Mouse (Mus musculus) neural tube, embryonic 15.5 days (tissue): ENCODE data around the gene Mdfi. TPM values are rescaled to one million over a fixed set of nuclear protein-coding genes. Genes with fewer than 3 reads are reported as not detected.
A peak's percentile ranks its signal among the peaks of the same experiment; 100 is the strongest.

ENCODE experiments used
- ATAC-seq: fragments of 200-750 bp; cut with Nextera tagmentation; 2 replicates; pipeline ENCODE4 v1.8.0; 2017; ENCODE audit warnings: mild to moderate bottlenecking, moderate TSS enrichment, moderate library complexity; ENCODE audit not compliant: low FRiP score
- H3K27ac ChIP-seq: fragments of 300-500 bp; sonication (generic); replicated peaks from 2 replicates; pipeline ENCODE4 v1.5.1; 2015; ENCODE audit warnings: mild to moderate bottlenecking, inconsistent platforms
- H3K27me3 ChIP-seq: fragments of 300-500 bp; sonication (generic); replicated peaks from 2 replicates; pipeline ENCODE4 v1.6.1; 2015; ENCODE audit warnings: inconsistent platforms
- H3K36me3 ChIP-seq: fragments of 300-500 bp; sonication (generic); 2 replicates; pipeline ENCODE4 v1.6.1; 2015; ENCODE audit warnings: inconsistent platforms
- H3K4me1 ChIP-seq: fragments of 300-500 bp; sonication (generic); 2 replicates; pipeline ENCODE4 v1.6.1; 2015; ENCODE audit warnings: inconsistent platforms
- H3K4me2 ChIP-seq: fragments of 300-500 bp; sonication (generic); 2 replicates; pipeline ENCODE4 v1.6.1; 2015; ENCODE audit warnings: inconsistent platforms, mild to moderate bottlenecking, moderate library complexity
- H3K4me3 ChIP-seq: fragments of 300-500 bp; sonication (generic); replicated peaks from 2 replicates; pipeline ENCODE4 v1.5.1; 2015; ENCODE audit warnings: mild to moderate bottlenecking, inconsistent platforms
- H3K9ac ChIP-seq: fragments of 300-500 bp; sonication (generic); replicated peaks from 2 replicates; pipeline ENCODE4 v1.6.1; 2015; ENCODE audit warnings: mild to moderate bottlenecking, inconsistent platforms
- H3K9me3 ChIP-seq: fragments of 300-500 bp; sonication (generic); replicated peaks from 2 replicates; pipeline ENCODE4 v1.6.1; 2016; ENCODE audit warnings: inconsistent platforms
- WGBS: fragments of 180-500 bp; shearing (Covaris S2); methylation state at CpG from one replicate; pipeline ENCODE4 v1.1.7; 2015; ENCODE audit warnings: mixed read lengths; 5-methylcytosine and 5-hydroxymethylcytosine counted together
- polyA plus RNA-seq: library from polyadenylated mRNA; unstranded; fragments of >200 nt; fragmentation: Nextera tagmentation; extraction: Ambion mirVana; gene quantifications from 2 replicates; pipeline ENCODE4 v1.2.1, GENCODE M21; 2015

Mdfi gene
- polyA plus RNA-seq, 1 experiment from 2014 or later, result 3.3 TPM

DNA sequence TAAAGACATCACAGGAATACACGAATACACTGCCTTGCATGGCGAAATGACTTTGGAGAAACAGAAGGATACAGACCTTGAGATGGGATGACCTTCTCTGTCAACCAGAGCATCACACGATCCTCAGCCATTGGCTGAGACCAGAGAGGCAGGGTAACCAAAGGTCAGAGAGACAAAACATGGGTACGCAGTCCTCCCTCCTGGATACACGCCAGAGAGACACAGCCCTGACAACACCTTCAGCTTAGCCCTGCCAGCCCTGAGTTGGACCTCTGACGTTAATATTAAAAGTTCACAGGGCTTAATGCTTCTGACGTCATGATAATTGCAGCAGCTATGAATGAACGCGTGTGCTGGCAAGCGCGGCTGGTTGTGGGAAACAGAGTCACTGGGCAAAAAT is 11.1 kb upstream of the Mdfi start:
- WGBS, result 86% methylated on average over 11 of the region's 11 CpGs
- H3K27ac ChIP-seq, result no peak overlapping the region
- H3K4me2 ChIP-seq, result no peak overlapping the region
- no peak for ATAC-seq
- H3K4me3 ChIP-seq, result no peak overlapping the region
- H3K36me3 ChIP-seq, result no peaks in the 10 kb centered on the region
- H3K9ac ChIP-seq, result no peak overlapping the region
- H3K27me3 ChIP-seq, result no peaks in the 10 kb centered on the region
- H3K4me1 ChIP-seq, result no peaks in the 10 kb centered on the region
- no peaks in the 10 kb centered on the region for H3K9me3 ChIP-seq

DNA sequence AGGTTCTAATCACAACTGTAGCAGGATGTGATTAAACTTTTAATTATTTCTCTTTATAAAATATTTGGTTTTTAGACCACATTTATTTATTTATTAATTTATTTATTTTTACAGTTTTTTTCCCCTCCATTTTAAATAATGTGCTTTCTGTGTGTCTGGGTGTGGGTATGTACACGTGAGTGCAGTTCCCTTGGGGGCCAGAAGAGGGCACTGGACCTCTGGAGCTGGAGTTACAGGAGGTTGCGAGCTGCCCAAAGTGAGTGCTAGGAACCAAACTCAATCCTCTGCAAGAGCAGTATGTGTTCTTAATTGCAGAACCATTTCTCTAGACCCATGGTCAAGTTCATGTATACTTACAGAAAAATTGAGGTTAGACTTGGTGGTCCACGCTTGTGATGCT is 9.0 kb upstream of the Mdfi start:
- H3K4me3 ChIP-seq, result no peak overlapping the region
- no peaks in the 10 kb centered on the region for H3K36me3 ChIP-seq
- ATAC-seq, result no peak
- WGBS, result 94% methylated on average over 3 of the region's 3 CpGs
- no peak overlapping the region for H3K9ac ChIP-seq
- H3K4me1 ChIP-seq, result no peaks in the 10 kb centered on the region
- H3K4me2 ChIP-seq, result no peak overlapping the region
- H3K9me3 ChIP-seq, result no peaks in the 10 kb centered on the region
- no peak overlapping the region for H3K27ac ChIP-seq
- H3K27me3 ChIP-seq, result no peaks in the 10 kb centered on the region

DNA sequence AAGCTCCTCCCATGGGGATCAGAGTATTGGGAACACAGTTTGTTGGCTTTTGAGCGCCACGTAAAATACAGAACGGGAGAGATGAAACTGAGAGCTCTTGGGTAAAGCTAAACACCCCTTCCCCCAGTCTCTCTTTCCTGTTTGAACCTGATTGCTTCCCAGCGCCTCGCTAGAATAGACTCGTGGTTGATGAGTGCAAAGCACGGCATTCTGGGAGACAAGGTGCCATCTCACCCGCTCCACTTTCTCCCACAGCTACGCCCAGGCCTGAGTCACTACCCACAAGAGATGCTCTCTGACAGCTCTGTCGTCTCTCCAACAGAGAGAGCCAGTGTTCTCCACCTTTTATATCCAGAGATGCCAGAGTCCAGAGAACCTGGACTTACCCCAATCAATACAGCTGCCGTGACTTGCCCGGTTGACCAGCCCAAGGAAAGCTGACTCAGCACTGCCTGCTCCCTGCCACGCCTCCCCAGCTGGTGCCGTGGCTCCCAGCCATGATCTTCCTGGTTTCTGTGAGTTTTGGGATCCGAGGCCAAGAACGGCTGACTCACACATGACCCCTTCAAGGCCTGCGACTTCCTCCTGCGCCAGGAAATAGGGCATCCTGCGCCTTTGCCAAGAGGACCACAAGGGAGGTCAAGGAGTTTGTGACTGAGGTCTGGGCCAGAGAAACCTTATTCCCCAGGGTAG is 7.6 kb upstream of the Mdfi start:
- no peak for ATAC-seq
- H3K4me3 ChIP-seq, result no peak overlapping the region
- no peaks in the 10 kb centered on the region for H3K9me3 ChIP-seq
- no peaks in the 10 kb centered on the region for H3K27me3 ChIP-seq
- H3K36me3 ChIP-seq, result no peaks in the 10 kb centered on the region
- no peaks in the 10 kb centered on the region for H3K4me1 ChIP-seq
- 72% methylated on average over 19 of the region's 19 CpGs for WGBS
- H3K27ac ChIP-seq, result no peak overlapping the region
- no peak overlapping the region for H3K4me2 ChIP-seq
- H3K9ac ChIP-seq, result no peak overlapping the region

DNA sequence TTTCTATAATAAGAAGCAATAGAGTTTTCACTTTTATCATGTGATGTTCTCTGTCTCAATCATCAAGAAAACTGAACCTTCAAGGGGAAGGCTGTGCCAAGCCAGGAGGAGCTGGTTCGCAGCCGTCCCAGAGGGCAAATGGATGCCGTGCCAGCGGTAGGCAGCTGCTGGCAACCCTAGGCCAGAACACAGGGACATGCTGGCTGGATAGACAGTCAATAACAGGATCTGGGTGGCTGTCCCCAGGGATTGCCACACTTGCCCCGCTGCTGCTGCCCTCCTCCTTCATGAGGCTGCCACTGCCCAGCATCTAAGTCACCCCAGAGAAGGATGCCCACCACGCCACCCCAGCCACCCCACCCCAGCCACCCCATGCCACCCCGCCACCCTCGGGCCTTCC is 7.0 kb upstream of the Mdfi start:
- no peak overlapping the region for H3K9ac ChIP-seq
- H3K27me3 ChIP-seq, result no peaks in the 10 kb centered on the region
- H3K9me3 ChIP-seq, result no peaks in the 10 kb centered on the region
- H3K36me3 ChIP-seq, result no peaks in the 10 kb centered on the region
- no peak overlapping the region for H3K4me3 ChIP-seq
- ATAC-seq, result no peak
- 89% methylated on average over 8 of the region's 8 CpGs for WGBS
- H3K4me2 ChIP-seq, result no peak overlapping the region
- H3K27ac ChIP-seq, result no peak overlapping the region
- no peaks in the 10 kb centered on the region for H3K4me1 ChIP-seq

DNA sequence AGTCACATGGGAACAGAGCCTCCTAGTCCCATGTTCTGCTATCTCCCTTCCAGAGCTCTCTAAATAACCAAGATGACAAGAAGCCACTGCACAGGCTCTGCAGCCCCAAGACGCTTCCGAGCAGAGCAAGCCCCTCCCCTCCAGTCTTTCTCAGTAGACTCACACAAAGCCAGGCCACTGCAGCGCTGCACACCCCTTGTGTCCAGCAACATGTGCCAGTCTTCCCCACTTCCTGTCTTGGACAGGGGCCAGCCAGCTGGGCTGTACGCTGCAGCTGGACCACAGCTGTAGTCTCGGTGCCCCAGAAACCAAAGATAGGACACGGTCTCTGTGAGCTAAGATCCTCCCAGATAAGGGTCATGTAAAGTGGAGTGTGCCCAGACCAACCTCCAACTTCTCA is 3.3 kb upstream of the Mdfi start:
- peaks cover 17% of the 10 kb centered on the region for H3K4me1 ChIP-seq
- H3K4me3 ChIP-seq, result no peak overlapping the region
- ATAC-seq, result no peak
- H3K9me3 ChIP-seq, result no peaks in the 10 kb centered on the region
- no peak overlapping the region for H3K9ac ChIP-seq
- H3K4me2 ChIP-seq, result no peak overlapping the region
- no peaks in the 10 kb centered on the region for H3K36me3 ChIP-seq
- WGBS, result 52% methylated on average over 6 of the region's 6 CpGs
- H3K27ac ChIP-seq, result no peak overlapping the region
- peaks cover 33% of the 10 kb centered on the region for H3K27me3 ChIP-seq

DNA sequence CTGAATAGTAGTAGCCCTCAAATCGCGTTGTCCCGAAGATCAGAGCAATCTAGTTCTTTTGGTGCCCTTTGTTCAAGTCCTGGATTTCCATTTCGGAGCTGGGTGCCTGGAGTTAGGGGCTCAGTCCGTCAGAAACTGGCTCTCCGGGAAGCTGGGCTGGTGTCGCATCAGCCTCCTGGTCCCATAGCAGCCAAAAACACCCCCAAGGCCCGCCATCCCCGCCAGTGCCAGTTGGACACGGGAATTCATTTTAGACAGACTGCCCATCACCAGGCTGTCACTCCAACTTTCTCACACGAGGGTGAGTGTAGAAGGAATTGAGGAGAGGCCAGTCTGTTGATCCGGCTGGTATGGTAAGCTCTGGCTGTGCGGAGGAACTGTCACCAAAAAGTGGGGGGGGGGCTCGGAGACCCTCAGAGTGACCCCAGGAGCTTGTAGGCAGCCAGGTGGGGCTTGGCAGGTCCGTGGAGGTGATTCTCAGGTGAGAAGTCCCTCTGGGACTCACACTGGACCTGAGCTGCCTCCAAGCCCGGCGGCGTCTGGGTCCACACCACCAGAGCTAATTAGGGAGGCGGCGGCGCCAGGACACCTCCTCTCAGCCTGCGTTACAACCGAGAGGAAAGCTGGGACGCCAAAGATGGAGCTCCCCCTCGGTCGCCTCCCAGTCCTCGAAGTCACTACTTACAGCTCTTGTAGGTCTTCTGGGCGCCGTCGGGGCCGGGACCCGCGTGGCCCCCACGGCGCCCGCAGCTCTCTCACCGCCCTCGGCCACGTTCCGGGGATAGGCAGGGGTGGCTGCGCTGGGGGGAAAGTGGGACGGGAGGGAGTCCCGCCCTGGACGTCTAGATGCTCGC is 636 bp downstream of the Mdfi start:
- Histone ChIP-seq H3K4me3 (peak overlapping the region; percentile 53), H3K9ac (0 out of 2 replicates have a peak overlapping the region, but pooled peaks have one; percentile 53), H3K9me3 (no peaks in the 10 kb centered on the region), H3K4me1 (peaks cover 37% of the 10 kb centered on the region), H3K27me3 (peaks cover 54% of the 10 kb centered on the region), H3K36me3 (no peaks in the 10 kb centered on the region), H3K27ac (no peak overlapping the region), H3K4me2 (peak overlapping the region; percentile 96)
- ATAC-seq, result no peak
- 1% methylated on average over 45 of the region's 45 CpGs for WGBS

DNA sequence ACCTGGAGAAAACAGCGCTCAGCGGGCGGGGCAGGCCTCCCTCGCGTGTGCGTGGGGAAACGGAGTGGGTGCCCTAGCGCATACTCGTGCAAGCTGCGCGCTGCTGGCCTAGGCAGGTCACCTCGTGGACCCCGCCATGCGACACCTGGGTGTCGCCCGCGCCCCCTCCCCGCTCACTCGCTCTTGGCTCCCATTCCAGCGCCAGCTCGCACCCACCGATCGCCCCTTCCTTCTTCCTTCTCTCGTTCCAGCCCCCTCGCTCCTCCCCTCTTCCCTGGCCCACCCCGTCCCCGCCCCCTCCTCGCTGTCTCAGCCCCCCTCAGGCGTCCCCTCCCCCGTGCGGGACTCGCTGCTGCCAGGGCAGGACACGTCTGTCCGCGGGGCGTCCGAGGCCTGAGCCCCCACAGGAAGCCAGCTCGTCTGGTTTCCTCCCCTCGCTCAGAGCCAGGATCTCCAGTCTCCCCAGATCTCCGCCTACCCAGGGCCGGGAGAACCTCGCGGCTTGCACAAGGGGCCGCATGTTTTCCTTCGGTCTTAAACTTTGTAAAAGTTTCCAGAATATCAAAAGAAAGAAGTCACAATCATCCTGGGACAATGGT is 1.4 kb downstream of the Mdfi start:
- Histone ChIP-seq H3K4me2 (peak overlapping the region; percentile 96), H3K36me3 (no peaks in the 10 kb centered on the region), H3K9me3 (no peaks in the 10 kb centered on the region), H3K27ac (peak overlapping the region; percentile 19; the same call in 1 of the 2 replicates), H3K4me1 (peaks cover 37% of the 10 kb centered on the region), H3K9ac (peak overlapping the region; percentile 53), H3K27me3 (peaks cover 54% of the 10 kb centered on the region), H3K4me3 (peak overlapping the region; percentile 53)
- ATAC-seq, result peak; percentile 79
- WGBS, result under 1% methylated on average over 44 of the region's 45 CpGs

DNA sequence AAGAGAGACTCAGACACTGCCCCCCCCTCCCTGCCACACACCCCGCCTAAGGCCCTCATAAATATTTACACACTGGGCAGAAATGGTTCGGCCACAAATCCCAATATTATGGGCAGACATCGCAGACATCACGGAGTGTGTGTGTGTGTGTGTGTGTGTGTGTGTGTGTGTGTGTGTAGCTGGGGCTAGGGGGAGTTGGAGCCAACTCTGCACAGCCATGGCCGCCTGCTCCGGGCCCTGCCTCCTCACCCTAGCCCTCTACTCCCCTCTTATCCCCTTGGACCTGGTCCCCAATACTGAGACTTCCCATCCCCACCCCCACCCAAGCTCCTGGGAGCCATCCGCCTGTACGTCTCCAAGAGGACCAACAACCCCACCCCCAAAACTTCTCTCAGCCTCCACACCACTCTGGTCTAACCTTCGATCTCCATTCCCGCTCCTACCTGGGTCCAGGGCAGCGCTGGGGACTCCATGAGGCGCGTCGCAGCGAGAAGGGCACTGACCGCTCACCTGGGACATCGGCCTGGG is 1.9 kb downstream of the Mdfi start:
- peak overlapping the region; percentile 53 for H3K4me3 ChIP-seq
- peaks cover 54% of the 10 kb centered on the region for H3K27me3 ChIP-seq
- 2% methylated on average over 17 of the region's 17 CpGs for WGBS
- peak overlapping the region; percentile 19; the same call in 1 of the 2 replicates for H3K27ac ChIP-seq
- no peaks in the 10 kb centered on the region for H3K36me3 ChIP-seq
- H3K4me2 ChIP-seq, result peak overlapping the region; percentile 96
- no peaks in the 10 kb centered on the region for H3K9me3 ChIP-seq
- ATAC-seq, result peak; percentile 37
- peak overlapping the region; percentile 53 for H3K9ac ChIP-seq
- H3K4me1 ChIP-seq, result peaks cover 37% of the 10 kb centered on the region

DNA sequence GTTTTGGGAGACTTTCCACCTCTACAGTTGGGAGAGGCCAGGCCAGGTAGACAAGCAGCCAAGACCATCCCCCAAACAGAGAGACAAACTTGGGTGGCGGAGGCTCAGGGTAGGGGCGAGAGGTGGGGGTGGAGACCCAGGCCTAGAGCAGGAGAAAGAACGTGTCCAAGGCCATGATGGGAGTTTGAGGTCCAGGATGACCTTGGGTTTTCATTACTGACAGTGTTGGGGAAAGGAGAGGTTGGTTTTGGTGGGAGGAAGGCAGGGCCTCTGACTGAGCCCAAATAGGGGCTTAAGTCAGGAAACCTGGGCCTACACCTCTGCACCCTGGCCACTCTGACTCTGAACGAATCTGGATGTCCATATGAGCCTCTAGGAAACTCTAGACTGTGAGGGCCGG is 2.7 kb downstream of the Mdfi start:
- peak overlapping the region; percentile 53; the same call in 1 of the 2 replicates for H3K4me3 ChIP-seq

DNA sequence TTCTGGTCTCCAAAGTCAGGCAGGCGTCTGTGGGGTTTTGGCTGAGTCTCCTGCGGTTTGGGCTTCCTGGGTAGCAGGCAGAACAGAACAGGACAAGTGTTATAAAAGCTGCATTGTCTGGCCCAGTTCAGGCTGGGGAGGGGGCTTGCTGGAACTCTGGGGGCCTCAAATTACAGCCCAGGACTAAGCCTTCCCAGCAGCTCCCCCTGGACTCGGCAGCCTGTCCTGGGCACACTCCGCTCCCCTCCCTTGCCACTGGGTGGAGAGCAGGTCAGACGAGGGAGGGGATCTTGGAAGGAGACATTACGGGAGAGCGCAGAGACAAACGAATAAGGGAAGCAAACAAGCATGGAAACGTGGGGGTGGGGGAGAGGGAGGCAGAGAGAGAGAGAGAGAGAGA is 3.3 kb downstream of the Mdfi start:
- no peak for ATAC-seq
- H3K4me3 ChIP-seq, result no peak overlapping the region; the same call in 1 of the 2 replicates
- H3K9ac ChIP-seq, result no peak overlapping the region

More for the DNA sequence above, 2.7 kb downstream of the Mdfi start:
- H3K36me3 ChIP-seq, result no peaks in the 10 kb centered on the region
- 47% methylated on average over 5 of the region's 5 CpGs for WGBS
- no peak overlapping the region for H3K27ac ChIP-seq
- peaks cover 37% of the 10 kb centered on the region for H3K4me1 ChIP-seq
- peak overlapping the region; percentile 96 for H3K4me2 ChIP-seq
- H3K9me3 ChIP-seq, result no peaks in the 10 kb centered on the region
- H3K9ac ChIP-seq, result no peak overlapping the region
- peaks cover 54% of the 10 kb centered on the region for H3K27me3 ChIP-seq
- no peak for ATAC-seq

DNA sequence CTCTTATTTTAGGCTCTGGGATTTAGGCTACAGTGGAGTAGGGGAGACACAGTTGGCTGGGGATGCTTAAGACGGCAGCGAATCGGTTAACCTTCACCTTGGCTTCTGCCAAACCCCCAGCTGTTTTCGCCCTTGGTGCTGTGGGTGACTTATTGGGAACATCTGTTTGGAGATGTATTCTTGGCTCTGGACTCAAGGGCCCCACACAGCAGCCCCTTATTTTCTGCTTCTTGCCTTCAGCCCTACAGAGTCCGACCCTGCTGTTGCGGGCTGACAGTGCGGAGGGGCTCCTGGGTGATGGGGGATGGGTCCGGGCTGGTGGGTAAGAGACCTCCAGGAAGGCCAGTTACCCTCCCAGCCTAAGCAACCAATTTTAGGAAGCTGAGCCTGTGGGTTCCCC is 13.2 kb downstream of the Mdfi start:
- H3K4me3 ChIP-seq, result no peak overlapping the region
- H3K9ac ChIP-seq, result no peak overlapping the region
- ATAC-seq, result no peak
- H3K36me3 ChIP-seq, result no peaks in the 10 kb centered on the region
- no peak overlapping the region for H3K4me2 ChIP-seq
- WGBS, result 59% methylated on average over 8 of the region's 8 CpGs
- no peaks in the 10 kb centered on the region for H3K9me3 ChIP-seq
- H3K27me3 ChIP-seq, result peaks cover 3% of the 10 kb centered on the region; the same call in 1 of the 2 replicates
- H3K4me1 ChIP-seq, result no peaks in the 10 kb centered on the region
- H3K27ac ChIP-seq, result no peak overlapping the region

More for the DNA sequence above, 3.3 kb downstream of the Mdfi start:
- no peak overlapping the region for H3K27ac ChIP-seq
- no peaks in the 10 kb centered on the region for H3K9me3 ChIP-seq
- 12% methylated on average over 9 of the region's 9 CpGs for WGBS
- peak overlapping the region; percentile 96 for H3K4me2 ChIP-seq
- no peaks in the 10 kb centered on the region for H3K36me3 ChIP-seq
- peaks cover 54% of the 10 kb centered on the region for H3K27me3 ChIP-seq
- peaks cover 37% of the 10 kb centered on the region for H3K4me1 ChIP-seq
